Comparison of ENCODE assay signal across 12 mouse cellular contexts in the genomic region with DNA sequence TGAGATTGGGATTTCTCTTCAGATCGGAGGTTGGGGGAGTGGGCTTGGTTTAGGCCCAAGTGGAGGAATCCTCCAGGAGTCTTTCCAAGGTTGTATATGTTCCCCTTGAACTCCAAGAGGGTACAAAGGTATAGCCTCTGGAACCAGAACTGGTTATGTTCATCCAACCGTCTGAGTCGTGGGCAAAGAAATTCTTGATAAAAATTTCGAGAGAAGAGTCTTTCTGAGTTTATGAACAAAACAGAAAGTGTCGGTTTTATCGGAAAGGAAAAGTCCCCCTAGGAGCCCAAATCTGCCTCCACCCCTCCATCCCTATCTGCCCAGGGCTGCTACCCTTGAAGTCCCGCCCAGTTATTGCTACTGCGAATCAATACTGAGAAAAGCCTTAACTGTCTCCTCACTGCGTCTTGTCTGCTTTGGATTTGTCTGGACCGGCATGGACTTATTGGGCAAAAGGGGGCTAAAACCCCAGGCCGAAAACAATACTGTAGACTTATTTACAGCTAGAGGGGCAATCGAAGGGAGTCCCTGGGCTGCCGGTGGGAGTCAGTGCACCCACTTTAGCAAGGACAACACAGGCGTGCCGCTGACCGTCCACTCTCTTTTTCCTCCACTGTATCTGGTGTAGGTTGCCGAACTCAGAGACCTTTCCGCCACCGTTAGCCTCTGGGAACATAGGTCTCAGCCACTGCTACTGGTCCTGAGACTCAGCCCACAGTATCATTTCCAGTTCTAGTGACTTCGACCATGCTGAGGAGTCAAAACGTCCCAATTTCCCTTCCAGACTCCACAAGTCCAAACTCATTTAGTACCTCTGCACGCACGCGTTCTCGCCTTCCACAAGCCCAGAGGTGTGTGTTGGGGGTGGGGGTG. TPM values are rescaled to one million over a fixed set of nuclear protein-coding genes. Genes with fewer than 3 reads are reported as not detected.
DNase-seq lines count a peak whose midpoint lies in the region; ATAC-seq and TF ChIP-seq lines count a peak whose summit lies in the region.
"Had no signal": no experiment of that assay in that cellular context is flagged by ENCODE, and none has a peak within 500 bp of the region (broad histone marks: within the 10 kb centered on the region; RNA-seq: fewer than 3 reads in every experiment).

No protein-coding gene starts in this region.

- no peak for TF ChIP-seq CTCF in brain, embryonic 14.5 days (IDR thresholded peaks at IDR 0.05; ENCODE audit: borderline replicate concordance, extremely low read depth, insufficient read depth, insufficient read length)

- no peak for DNase-seq in kidney, adult 9 months
- peak; percentile 6 for DNase-seq in brain, embryonic 14.5 days (ENCODE audit: low read depth)
- peak; percentile 31 for DNase-seq in embryo, embryonic 9.5 days (ENCODE audit: extremely low spot score)
- DNase-seq in limb, embryonic 14.5 days (ENCODE audit: low spot score) = no peak
- DNase-seq in testis, postnatal 10 days (ENCODE audit: low spot score) = no peak
- DNase-seq in cerebellum, postnatal 14 days = no peak
- DNase-seq: gastrocnemius, postnatal 36 days; left cerebral cortex, postnatal 4 days; thymus, postnatal 14 days had no signal

- peaks cover 95% of the 10 kb centered on the region for H3K27me3 ChIP-seq in kidney, embryonic 15.5 days
- H3K27me3 ChIP-seq in limb, embryonic 14.5 days (ENCODE audit: control insufficient read depth, insufficient read depth, low read length) = peaks cover 84% of the 10 kb centered on the region

- peak overlapping the region; percentile 74 for H3K4me2 ChIP-seq in kidney, embryonic 15.5 days
- peak overlapping the region; percentile 67 for H3K4me2 ChIP-seq in limb, embryonic 14.5 days (replicated peaks; ENCODE audit: low read depth, low read length, severe bottlenecking)

- H3K4me3 ChIP-seq in kidney, embryonic 15.5 days (replicated peaks) = peak overlapping the region; percentile 57
- H3K4me3 ChIP-seq in limb, embryonic 14.5 days (replicated peaks; ENCODE audit: low read length) = peak overlapping the region; percentile 54

- 0 out of 2 replicates have a peak overlapping the region, but pooled peaks have one; percentile 37 for H3K27ac ChIP-seq in kidney, embryonic 15.5 days
- H3K27ac ChIP-seq in limb, embryonic 14.5 days (replicated peaks; ENCODE audit: low read depth, low read length) = no peak overlapping the region
- H3K27ac ChIP-seq: macrophage had no signal

- ATAC-seq in kidney, embryonic 15.5 days (replicated peaks; ENCODE audit: low FRiP score) = no peak
- no peak for ATAC-seq in limb, embryonic 14.5 days (ENCODE audit: low FRiP score, low read depth)

- peaks cover 55% of the 10 kb centered on the region for H3K4me1 ChIP-seq in kidney, embryonic 15.5 days
- peaks cover 11% of the 10 kb centered on the region for H3K4me1 ChIP-seq in limb, embryonic 14.5 days (ENCODE audit: control insufficient read depth, insufficient read depth, low read length)

- H3K9me3 ChIP-seq in kidney, embryonic 15.5 days (replicated peaks) = no peaks in the 10 kb centered on the region
- H3K9me3 ChIP-seq in limb, embryonic 14.5 days (ENCODE audit: control insufficient read depth, low read length) = no peaks in the 10 kb centered on the region

- H3K9ac ChIP-seq in kidney, embryonic 15.5 days = peak overlapping the region; percentile 62; the same call in 1 of the 2 replicates
- peak overlapping the region; percentile 42 for H3K9ac ChIP-seq in limb, embryonic 14.5 days (ENCODE audit: low read depth, low read length, severe bottlenecking)

- no peaks in the 10 kb centered on the region for H3K36me3 ChIP-seq in kidney, embryonic 15.5 days
- H3K36me3 ChIP-seq in limb, embryonic 14.5 days (ENCODE audit: control insufficient read depth, insufficient read depth, low read length) = no peaks in the 10 kb centered on the region

- 6% methylated on average over 25 of the region's 25 CpGs for WGBS in kidney, embryonic 15.5 days
- 11% methylated on average over 25 of the region's 25 CpGs for WGBS in limb, embryonic 14.5 days

- TF ChIP-seq POLR2A in brain, embryonic 14.5 days (IDR thresholded peaks at IDR 0.05; ENCODE audit: borderline replicate concordance, extremely low read depth, insufficient read depth, insufficient read length, poor library complexity, severe bottlenecking) = no peak
- TF ChIP-seq POLR2A in limb, embryonic 14.5 days (IDR thresholded peaks at IDR 0.05; ENCODE audit: borderline replicate concordance, extremely low read depth, insufficient read depth, insufficient read length) = no peak

RNA-seq across cellular contexts. Expression of gene Six2, which starts 4.7 kb away (rescaled TPM):
- polyA plus RNA-seq in kidney, embryonic 15.5 days (2015; fragmentation: Nextera tagmentation; extraction: Ambion mirVana) = 16.9 and 18.9 TPM in 2 replicates
- 1.3 and 3.1 TPM in 2 replicates for polyA plus RNA-seq in brain, embryonic 14.5 days (2012; rRNA removed)
- polyA plus RNA-seq in limb, embryonic 14.5 days (2012; rRNA removed) = 30.0 and 47.7 TPM in 2 replicates
- polyA plus RNA-seq in limb, embryonic 14.5 days (2014; fragmentation: Nextera tagmentation; extraction: Ambion mirVana) = 7.7 and 14.6 TPM in 2 replicates
- polyA plus RNA-seq: macrophage; small intestine, adult 2 months had no signal

Comparison
In these comparisons a context has a peak if more than half of its experiments do, and no peak if none do; other contexts are left out.
1. DNase-seq: peak in brain, embryonic 14.5 days (single experiment) and embryo, embryonic 9.5 days (single experiment); none in kidney, adult 9 months (single experiment), limb, embryonic 14.5 days (single experiment), testis, postnatal 10 days (single experiment) and cerebellum, postnatal 14 days (0 of 2).